Mouse (Mus musculus) stomach, postnatal 0 days (tissue): Measurements from ENCODE around the gene Ptpra. TPM values are rescaled to one million over a fixed set of nuclear protein-coding genes. Genes with fewer than 3 reads are reported as not detected.

ENCODE experiments used
- ATAC-seq: fragments of 200-750 bp; cut with Nextera tagmentation; 2 replicates; pipeline ENCODE4 v1.8.0; 2017; ENCODE audit not compliant: low FRiP score, low TSS enrichment
- DNase-seq: peaks from one replicate; pipeline ENCODE4 v3.0.0-alpha.2; 2016; ENCODE audit warnings: low spot score
- H3K27ac ChIP-seq: fragments of 300-500 bp; sonication (generic); replicated peaks from 2 replicates; pipeline ENCODE4 v1.5.1; 2014; ENCODE audit warnings: mild to moderate bottlenecking, control low read depth
- H3K27me3 ChIP-seq: fragments of 300-500 bp; sonication (generic); 2 replicates; pipeline ENCODE4 v1.6.1; 2014; ENCODE audit warnings: low read length; ENCODE audit not compliant: control insufficient read depth, insufficient read depth
- H3K36me3 ChIP-seq: fragments of 300-500 bp; sonication (generic); 2 replicates; pipeline ENCODE4 v1.6.1; 2014; ENCODE audit warnings: low read length, mixed read lengths; ENCODE audit not compliant: control insufficient read depth, insufficient read depth
- H3K4me1 ChIP-seq: fragments of 300-500 bp; sonication (generic); replicated peaks from 2 replicates; pipeline ENCODE4 v1.6.1; 2014; ENCODE audit warnings: antibody characterized with exemption; ENCODE audit not compliant: control insufficient read depth, insufficient read depth
- H3K4me2 ChIP-seq: fragments of 300-500 bp; sonication (generic); replicated peaks from 2 replicates; pipeline ENCODE4 v1.6.1; 2014; ENCODE audit warnings: low read depth, mild to moderate bottlenecking, control low read depth, moderate library complexity
- H3K4me3 ChIP-seq: fragments of 300-500 bp; sonication (generic); 2 replicates; pipeline ENCODE4 v1.5.1; 2014; ENCODE audit warnings: low read depth, low read length, control low read depth
- H3K9ac ChIP-seq: fragments of 300-500 bp; sonication (generic); 2 replicates; pipeline ENCODE4 v1.6.1; 2014; ENCODE audit warnings: mild to moderate bottlenecking, low read length, control low read depth, mixed read lengths
- H3K9me3 ChIP-seq: fragments of 300-500 bp; sonication (generic); 2 replicates; pipeline ENCODE4 v1.6.1; 2016; ENCODE audit warnings: low read length; ENCODE audit not compliant: control insufficient read depth
- CTCF ChIP-seq: IDR thresholded peaks from 2 replicates; pipeline ENCODE4 v1.5.1; 2016; ENCODE audit warnings: antibody characterized with exemption, low read depth, mild to moderate bottlenecking, moderate library complexity
- EP300 ChIP-seq: optimal IDR thresholded peaks from 2 replicates; pipeline ENCODE3; 2016; ENCODE audit warnings: antibody characterized with exemption
- WGBS: fragments of 180-500 bp; shearing (Covaris S2); extraction: QIAGEN DNeasy Blood & Tissue Kit; methylation state at CpG from one replicate; pipeline ENCODE4 v1.1.7; 2014; 5-methylcytosine and 5-hydroxymethylcytosine counted together
- polyA plus RNA-seq: library from polyadenylated mRNA; unstranded; fragments of >200 nt; fragmentation: Nextera tagmentation; extraction: Ambion mirVana; gene quantifications from 2 replicates; pipeline ENCODE4 v1.2.1, GENCODE M21; 2015

Ptpra gene
- polyA plus RNA-seq, 1 experiment from 2014 or later: 45.1 TPM

GRCm38 (mm10) chr2:130436769-130437168 lies 13.3 kb upstream of the Ptpra start:
- no peak overlapping the region for H3K4me3 ChIP-seq
- WGBS: 94% methylated on average over 1 of the region's 1 CpGs
- H3K9ac ChIP-seq: no peak overlapping the region
- H3K9me3 ChIP-seq: no peaks in the 10 kb centered on the region
- no peak overlapping the region for H3K4me2 ChIP-seq
- peaks cover 22% of the 10 kb centered on the region for H3K36me3 ChIP-seq
- no peaks in the 10 kb centered on the region for H3K27me3 ChIP-seq
- H3K27ac ChIP-seq: no peak overlapping the region
- DNase-seq: no peak
- no peak for ATAC-seq
- TF ChIP-seq EP300: no peak
- TF ChIP-seq CTCF: no peak
- no peaks in the 10 kb centered on the region for H3K4me1 ChIP-seq

GRCm38 (mm10) chr2:130438861-130439260 lies 11.2 kb upstream of the Ptpra start:
- H3K9ac ChIP-seq: no peak overlapping the region
- H3K9me3 ChIP-seq: no peaks in the 10 kb centered on the region
- TF ChIP-seq CTCF: no peak
- no peak for TF ChIP-seq EP300
- WGBS: 80% methylated on average over 3 of the region's 3 CpGs
- no peak for ATAC-seq
- no peak overlapping the region for H3K4me3 ChIP-seq
- no peak overlapping the region for H3K27ac ChIP-seq
- no peaks in the 10 kb centered on the region for H3K27me3 ChIP-seq
- no peak overlapping the region for H3K4me2 ChIP-seq
- H3K36me3 ChIP-seq: peaks cover 27% of the 10 kb centered on the region
- no peaks in the 10 kb centered on the region for H3K4me1 ChIP-seq
- no peak for DNase-seq

- H3K4me2 ChIP-seq: no peak overlapping the region
- WGBS: 88% methylated on average over 4 of the region's 4 CpGs
- TF ChIP-seq EP300 (no peak), CTCF (no peak)
- DNase-seq (no peak), ATAC-seq (no peak)
- peaks cover 28% of the 10 kb centered on the region for H3K36me3 ChIP-seq
- no peaks in the 10 kb centered on the region for H3K9me3 ChIP-seq
- no peak overlapping the region for H3K9ac ChIP-seq
- no peaks in the 10 kb centered on the region for H3K4me1 ChIP-seq
- no peaks in the 10 kb centered on the region for H3K27me3 ChIP-seq
- no peak overlapping the region for H3K4me3 ChIP-seq
- no peak overlapping the region for H3K27ac ChIP-seq
These were observed 10.1 kb upstream of the Ptpra start for GRCm38 (mm10) chr2:130439840-130440480.

GRCm38 (mm10) chr2:130442162-130442561 lies 7.9 kb upstream of the Ptpra start:
- Histone ChIP-seq H3K9me3 (no peaks in the 10 kb centered on the region), H3K36me3 (peaks cover 28% of the 10 kb centered on the region), H3K4me2 (no peak overlapping the region), H3K27me3 (no peaks in the 10 kb centered on the region), H3K9ac (no peak overlapping the region), H3K4me1 (no peaks in the 10 kb centered on the region), H3K4me3 (no peak overlapping the region), H3K27ac (no peak overlapping the region)
- ATAC-seq: no peak
- TF ChIP-seq EP300: no peak
- TF ChIP-seq CTCF: no peak
- 89% methylated on average over 10 of the region's 10 CpGs for WGBS
- DNase-seq: no peak

GRCm38 (mm10) chr2:130448449-130448848 lies 1.6 kb upstream of the Ptpra start:
- no peak overlapping the region for H3K27ac ChIP-seq
- ATAC-seq: no peak
- peaks cover 6% of the 10 kb centered on the region; the same call in 1 of the 2 replicates for H3K4me1 ChIP-seq
- DNase-seq: no peak
- H3K36me3 ChIP-seq: 0 out of 2 replicates have a peak, but pooled peaks cover 2% of the 10 kb centered on the region
- no peaks in the 10 kb centered on the region for H3K9me3 ChIP-seq
- no peaks in the 10 kb centered on the region for H3K27me3 ChIP-seq
- no peak overlapping the region for H3K4me2 ChIP-seq
- TF ChIP-seq EP300: no peak
- peak; percentile 30 for TF ChIP-seq CTCF
- no peak overlapping the region for H3K9ac ChIP-seq
- H3K4me3 ChIP-seq: no peak overlapping the region

GRCm38 (mm10) chr2:130449021-130449793 lies 871 bp upstream of the Ptpra start:
- H3K9ac ChIP-seq: peak overlapping the region; percentile 81
- peak overlapping the region; percentile 70 for H3K4me3 ChIP-seq
- H3K36me3 ChIP-seq: no peaks in the 10 kb centered on the region
- 0 out of 2 replicates have a peak overlapping the region, but pooled peaks have one; percentile 87 for H3K27ac ChIP-seq
- 8% methylated on average over 17 of the region's 17 CpGs for WGBS
- 0 out of 2 replicates have a peak, but pooled peaks have one; percentile 2 for ATAC-seq
- H3K27me3 ChIP-seq: no peaks in the 10 kb centered on the region
- TF ChIP-seq EP300 (no peak), CTCF (no peak)
- H3K9me3 ChIP-seq: no peaks in the 10 kb centered on the region
- peaks cover 6% of the 10 kb centered on the region; the same call in 1 of the 2 replicates for H3K4me1 ChIP-seq
- DNase-seq: no peak
- H3K4me2 ChIP-seq: peak overlapping the region; percentile 84
